13 mouse cellular contexts compared by ENCODE assay signal in the genomic region with DNA sequence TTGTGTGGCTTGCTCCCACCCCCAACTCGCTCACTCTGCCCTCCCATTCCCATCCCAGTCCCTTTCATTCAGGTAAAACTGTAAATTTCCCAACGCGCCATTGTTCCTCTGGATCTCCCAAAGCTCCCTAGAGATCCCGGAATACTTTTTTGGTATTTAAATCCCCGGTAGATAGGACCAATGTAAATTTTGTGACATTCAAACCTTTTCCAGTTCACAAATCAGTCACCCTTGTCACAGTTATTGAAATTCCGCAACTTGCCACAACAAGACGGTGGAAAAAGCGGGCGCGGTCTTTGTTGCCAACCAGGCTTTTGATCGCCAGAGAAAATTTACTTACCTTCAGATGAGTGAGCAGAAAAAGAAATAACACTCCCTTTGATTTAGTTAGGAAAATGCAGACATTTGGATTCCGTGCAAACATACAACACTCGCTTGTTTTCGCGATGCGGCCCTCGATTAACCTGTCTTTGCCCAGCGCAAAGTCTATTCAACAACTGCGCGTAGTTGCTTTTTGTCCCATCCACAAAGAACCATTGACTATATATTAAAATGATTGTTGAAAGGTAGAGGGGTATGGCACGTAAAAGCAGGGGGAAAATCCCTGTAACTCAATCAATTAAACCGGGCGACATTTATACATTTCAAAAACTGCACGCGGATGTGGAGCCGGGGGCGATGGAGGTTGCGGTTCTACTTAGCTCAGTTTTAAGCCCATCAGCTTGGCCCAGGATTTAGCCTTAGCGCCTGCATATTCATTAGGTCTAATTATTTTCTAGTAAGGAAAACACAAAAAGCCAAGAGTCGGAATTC. TPM values are rescaled to one million over a fixed set of nuclear protein-coding genes. Genes with fewer than 3 reads are reported as not detected.
DNase-seq lines count a peak whose midpoint lies in the region; ATAC-seq lines count a peak whose summit lies in the region.
"Had no signal": no experiment of that assay in that cellular context is flagged by ENCODE, and none has a peak within 500 bp of the region (broad histone marks: within the 10 kb centered on the region; RNA-seq: fewer than 3 reads in every experiment).

No protein-coding gene starts in this region.

- no peak overlapping the region for H3K4me2 ChIP-seq in heart, embryonic 11.5 days
- no peak overlapping the region for H3K4me2 ChIP-seq in embryonic facial prominence, embryonic 11.5 days (ENCODE audit: low read depth, low read length)
- peak overlapping the region; percentile 49 for H3K4me2 ChIP-seq in hindbrain, embryonic 16.5 days (ENCODE audit: low read length)
- peak overlapping the region; percentile 42 for H3K4me2 ChIP-seq in neural tube, embryonic 14.5 days (ENCODE audit: low read depth, low read length)
- no peak overlapping the region for H3K4me2 ChIP-seq in liver, embryonic 12.5 days
- H3K4me2 ChIP-seq: heart, embryonic 15.5 days; kidney, embryonic 15.5 days; limb, embryonic 12.5 days had no signal

- 1% methylated on average over 30 of the region's 30 CpGs for WGBS in heart, embryonic 11.5 days (ENCODE audit: insufficient replicate concordance)
- under 1% methylated on average over 30 of the region's 30 CpGs for WGBS in embryonic facial prominence, embryonic 11.5 days
- WGBS in hindbrain, embryonic 16.5 days = 3% methylated on average over 30 of the region's 30 CpGs
- 1% methylated on average over 30 of the region's 30 CpGs for WGBS in neural tube, embryonic 14.5 days
- WGBS in liver, embryonic 12.5 days (ENCODE audit: insufficient replicate concordance) = 3% methylated on average over 30 of the region's 30 CpGs

- H3K4me3 ChIP-seq in heart, embryonic 11.5 days (ENCODE audit: low read depth, low read length) = no peak overlapping the region
- 0 out of 2 replicates have a peak overlapping the region, but pooled peaks have one; percentile 6 for H3K4me3 ChIP-seq in embryonic facial prominence, embryonic 11.5 days (ENCODE audit: low read depth, low read length)
- peak overlapping the region; percentile 62 for H3K4me3 ChIP-seq in hindbrain, embryonic 16.5 days (ENCODE audit: low read length)
- peak overlapping the region; percentile 32 for H3K4me3 ChIP-seq in neural tube, embryonic 14.5 days (ENCODE audit: low read depth, low read length)
- H3K4me3 ChIP-seq in liver, embryonic 12.5 days = no peak overlapping the region
- H3K4me3 ChIP-seq: heart, embryonic 15.5 days; kidney, embryonic 15.5 days; limb, embryonic 12.5 days had no signal

- peaks cover 1% of the 10 kb centered on the region; the same call in 1 of the 2 replicates for H3K4me1 ChIP-seq in heart, embryonic 11.5 days (ENCODE audit: control insufficient read depth, insufficient read depth, low read length)
- H3K4me1 ChIP-seq in embryonic facial prominence, embryonic 11.5 days (ENCODE audit: control insufficient read depth, insufficient read depth, low read length) = no peaks in the 10 kb centered on the region
- no peaks in the 10 kb centered on the region for H3K4me1 ChIP-seq in hindbrain, embryonic 16.5 days (ENCODE audit: control insufficient read depth, insufficient read depth, low read depth, low read length)
- peaks cover 3% of the 10 kb centered on the region; the same call in 1 of the 2 replicates for H3K4me1 ChIP-seq in neural tube, embryonic 14.5 days (ENCODE audit: control insufficient read depth, insufficient read depth, low read length)
- peaks cover 5% of the 10 kb centered on the region; the same call in 1 of the 2 replicates for H3K4me1 ChIP-seq in liver, embryonic 12.5 days

- no peaks in the 10 kb centered on the region for H3K36me3 ChIP-seq in heart, embryonic 11.5 days (ENCODE audit: control insufficient read depth, insufficient read depth, low read length)
- H3K36me3 ChIP-seq in embryonic facial prominence, embryonic 11.5 days (replicated peaks; ENCODE audit: control insufficient read depth, insufficient read depth, low read depth, low read length) = no peaks in the 10 kb centered on the region
- H3K36me3 ChIP-seq in hindbrain, embryonic 16.5 days (ENCODE audit: control insufficient read depth, insufficient read depth, low read length) = no peaks in the 10 kb centered on the region
- no peaks in the 10 kb centered on the region; the same call in 1 of the 2 replicates for H3K36me3 ChIP-seq in neural tube, embryonic 14.5 days (ENCODE audit: control insufficient read depth, insufficient read depth, low read length)
- no peaks in the 10 kb centered on the region for H3K36me3 ChIP-seq in liver, embryonic 12.5 days
- H3K36me3 ChIP-seq: heart, embryonic 15.5 days; kidney, embryonic 15.5 days; limb, embryonic 12.5 days had no signal

- peak; percentile 27 for DNase-seq in heart, adult 11 months
- no peak for DNase-seq in embryonic facial prominence, embryonic 11.5 days (ENCODE audit: low spot score)
- DNase-seq in gastrocnemius, postnatal 10 days = no peak
- no peak for DNase-seq in thymus, postnatal 0 days (ENCODE audit: low spot score)

- peaks cover 85% of the 10 kb centered on the region for H3K27me3 ChIP-seq in heart, embryonic 11.5 days (ENCODE audit: control insufficient read depth, insufficient read depth, low read length)
- peaks cover 80% of the 10 kb centered on the region for H3K27me3 ChIP-seq in embryonic facial prominence, embryonic 11.5 days (ENCODE audit: control insufficient read depth, insufficient read depth, low read length)
- peaks cover 22% of the 10 kb centered on the region for H3K27me3 ChIP-seq in hindbrain, embryonic 16.5 days (replicated peaks; ENCODE audit: control insufficient read depth, insufficient read depth, low read length)
- peaks cover 18% of the 10 kb centered on the region for H3K27me3 ChIP-seq in neural tube, embryonic 14.5 days (ENCODE audit: control insufficient read depth, insufficient read depth, low read length)
- peaks cover 100% of the 10 kb centered on the region for H3K27me3 ChIP-seq in liver, embryonic 12.5 days (replicated peaks)

- no peak overlapping the region for H3K9ac ChIP-seq in heart, embryonic 11.5 days (ENCODE audit: low read depth, low read length)
- no peak overlapping the region for H3K9ac ChIP-seq in embryonic facial prominence, embryonic 11.5 days (replicated peaks; ENCODE audit: low read length)
- H3K9ac ChIP-seq in hindbrain, embryonic 16.5 days (ENCODE audit: low read depth, low read length) = peak overlapping the region; percentile 54
- H3K9ac ChIP-seq in neural tube, embryonic 14.5 days (replicated peaks; ENCODE audit: low read depth, low read length) = peak overlapping the region; percentile 59
- no peak overlapping the region for H3K9ac ChIP-seq in liver, embryonic 12.5 days
- H3K9ac ChIP-seq: heart, embryonic 15.5 days; kidney, embryonic 15.5 days; limb, embryonic 12.5 days had no signal

- ATAC-seq in heart, embryonic 11.5 days (replicated peaks; ENCODE audit: insufficient number of reproducible peaks, low FRiP score, low TSS enrichment) = no peak
- no peak for ATAC-seq in embryonic facial prominence, embryonic 11.5 days (replicated peaks; ENCODE audit: insufficient number of reproducible peaks, low FRiP score, low TSS enrichment, low read depth)
- ATAC-seq in hindbrain, embryonic 16.5 days = no peak
- no peak for ATAC-seq in neural tube, embryonic 14.5 days (ENCODE audit: low read depth)
- no peak for ATAC-seq in liver, embryonic 12.5 days
- ATAC-seq: Patski had no signal

- no peak overlapping the region for H3K27ac ChIP-seq in heart, embryonic 11.5 days (ENCODE audit: low read depth, low read length)
- H3K27ac ChIP-seq in embryonic facial prominence, embryonic 11.5 days (replicated peaks; ENCODE audit: low read depth, low read length) = peak overlapping the region; percentile 35; the same call in 1 of the 2 replicates
- peak overlapping the region; percentile 94 for H3K27ac ChIP-seq in hindbrain, embryonic 16.5 days (ENCODE audit: low read depth, low read length)
- H3K27ac ChIP-seq in neural tube, embryonic 14.5 days (ENCODE audit: low read depth, low read length) = peak overlapping the region; percentile 97
- no peak overlapping the region for H3K27ac ChIP-seq in liver, embryonic 12.5 days
- H3K27ac ChIP-seq: heart, embryonic 15.5 days; kidney, embryonic 15.5 days; limb, embryonic 12.5 days; stomach, postnatal 0 days had no signal

- H3K9me3 ChIP-seq in heart, embryonic 11.5 days (replicated peaks; ENCODE audit: control insufficient read depth, low read length) = no peaks in the 10 kb centered on the region
- H3K9me3 ChIP-seq in embryonic facial prominence, embryonic 11.5 days (replicated peaks; ENCODE audit: control insufficient read depth, low read length) = no peaks in the 10 kb centered on the region
- H3K9me3 ChIP-seq in hindbrain, embryonic 16.5 days (ENCODE audit: control insufficient read depth, low read length) = no peaks in the 10 kb centered on the region
- no peaks in the 10 kb centered on the region for H3K9me3 ChIP-seq in neural tube, embryonic 14.5 days (ENCODE audit: control insufficient read depth, low read length)
- H3K9me3 ChIP-seq in liver, embryonic 12.5 days (replicated peaks) = no peaks in the 10 kb centered on the region
- H3K9me3 ChIP-seq: heart, embryonic 15.5 days; kidney, embryonic 15.5 days; limb, embryonic 12.5 days had no signal

RNA-seq across cellular contexts. Expression of a gene that starts 1.6 kb away (rescaled TPM):
- 0.07 TPM in 1 of 2 replicates, not detected in the other for polyA plus RNA-seq in heart, embryonic 11.5 days (2014; fragmentation: Nextera tagmentation; extraction: Ambion mirVana)
- polyA plus RNA-seq in embryonic facial prominence, embryonic 11.5 days (2014; fragmentation: Nextera tagmentation; extraction: Ambion mirVana) = 3.3 and 3.5 TPM in 2 replicates
- 11.4 and 14.6 TPM in 2 replicates for polyA plus RNA-seq in hindbrain, embryonic 16.5 days (2015; fragmentation: Nextera tagmentation; extraction: Ambion mirVana)
- 28.7 and 30.5 TPM in 2 replicates for polyA plus RNA-seq in neural tube, embryonic 14.5 days (2014; fragmentation: Nextera tagmentation; extraction: Ambion mirVana)
- total RNA-seq in gastrocnemius, postnatal 10 days (2021) = 1 to 10 TPM; 2.3 to 4.0 TPM
- polyA plus RNA-seq in thymus, postnatal 0 days (2015; fragmentation: Nextera tagmentation; extraction: Ambion mirVana) = not detected in 2 replicates
- polyA plus RNA-seq in liver, embryonic 12.5 days (2016; fragmentation: Nextera tagmentation; extraction: Ambion mirVana) = not detected in 2 replicates
- polyA plus RNA-seq: kidney, embryonic 15.5 days; Patski; stomach, postnatal 0 days had no signal

RNA-seq across cellular contexts. Expression of a gene that starts 5.0 kb away (rescaled TPM):
- polyA plus RNA-seq in heart, embryonic 11.5 days (2014; fragmentation: Nextera tagmentation; extraction: Ambion mirVana) = 0.23 TPM in 1 of 2 replicates, not detected in the other
- 6.7 and 6.9 TPM in 2 replicates for polyA plus RNA-seq in embryonic facial prominence, embryonic 11.5 days (2014; fragmentation: Nextera tagmentation; extraction: Ambion mirVana)
- polyA plus RNA-seq in hindbrain, embryonic 16.5 days (2015; fragmentation: Nextera tagmentation; extraction: Ambion mirVana) = 62.4 and 67.4 TPM in 2 replicates
- 46.7 and 50.5 TPM in 2 replicates for polyA plus RNA-seq in neural tube, embryonic 14.5 days (2014; fragmentation: Nextera tagmentation; extraction: Ambion mirVana)
- total RNA-seq in gastrocnemius, postnatal 10 days (2021) = under 1 TPM; 0.16 to 0.50 TPM
- polyA plus RNA-seq in thymus, postnatal 0 days (2015; fragmentation: Nextera tagmentation; extraction: Ambion mirVana) = not detected in 2 replicates
- polyA plus RNA-seq in liver, embryonic 12.5 days (2016; fragmentation: Nextera tagmentation; extraction: Ambion mirVana) = not detected in 2 replicates
- polyA plus RNA-seq: heart, embryonic 15.5 days; kidney, embryonic 15.5 days; Patski; stomach, postnatal 0 days had no signal

Comparison
In these comparisons a context has a peak if more than half of its experiments do, and no peak if none do; other contexts are left out.
1. H3K27ac ChIP-seq: peak in embryonic facial prominence, embryonic 11.5 days (single experiment), hindbrain, embryonic 16.5 days (single experiment) and neural tube, embryonic 14.5 days (single experiment); none in heart, embryonic 11.5 days (single experiment) and liver, embryonic 12.5 days (single experiment).
2. H3K4me2 ChIP-seq: peak in hindbrain, embryonic 16.5 days (single experiment) and neural tube, embryonic 14.5 days (single experiment); none in heart, embryonic 11.5 days (single experiment), embryonic facial prominence, embryonic 11.5 days (single experiment) and liver, embryonic 12.5 days (single experiment).
3. H3K4me3 ChIP-seq: peak in embryonic facial prominence, embryonic 11.5 days (single experiment), hindbrain, embryonic 16.5 days (single experiment) and neural tube, embryonic 14.5 days (single experiment); none in heart, embryonic 11.5 days (single experiment) and liver, embryonic 12.5 days (single experiment).
4. H3K9ac ChIP-seq: peak in hindbrain, embryonic 16.5 days (single experiment) and neural tube, embryonic 14.5 days (single experiment); none in heart, embryonic 11.5 days (single experiment), embryonic facial prominence, embryonic 11.5 days (single experiment) and liver, embryonic 12.5 days (single experiment).